Mouse (Mus musculus) cerebellum, adult 2 months (tissue): ENCODE data around the gene Mis18bp1. TPM values are rescaled to one million over a fixed set of nuclear protein-coding genes. Genes with fewer than 3 reads are reported as not detected.
"Not testable (repeated sequence)": the region's sequence is repeated elsewhere in the genome, so short reads cannot be mapped to it uniquely, and the experiment has no call there.

Experiments used
- DNase-seq, 2 experiments: peaks; one replicate each; pipeline ENCODE4 v3.0.0; 2021
- H3K27ac ChIP-seq: fragments of 200-500 bp; 2 replicates; pipeline ENCODE4 v1.5.1; 2012; ENCODE audit warnings: low read length, control low read depth, inconsistent platforms; ENCODE audit not compliant: insufficient read depth
- H3K27me3 ChIP-seq: fragments of 200-500 bp; 2 replicates; pipeline ENCODE4 v1.6.1; 2012; ENCODE audit warnings: inconsistent platforms, mild to moderate bottlenecking, low read length, moderate library complexity; ENCODE audit not compliant: control insufficient read depth, insufficient read depth
- H3K4me1 ChIP-seq: fragments of 200-500 bp; 2 replicates; pipeline ENCODE4 v1.6.1; 2011; ENCODE audit warnings: low read length; ENCODE audit not compliant: control insufficient read depth, insufficient read depth
- H3K4me3 ChIP-seq: fragments of 200-500 bp; replicated peaks from 2 replicates; pipeline ENCODE3; 2011; ENCODE audit warnings: mild to moderate bottlenecking, low read depth, low read length, control low read depth; ENCODE audit not compliant: insufficient read depth
- CTCF ChIP-seq: fragments of 200-500 bp; IDR thresholded peaks from 2 replicates; pipeline ENCODE4 v1.5.1; 2011; ENCODE audit warnings: low read depth, mild to moderate bottlenecking, control low read depth, low read length, moderate library complexity, borderline replicate concordance; ENCODE audit not compliant: insufficient read depth
- POLR2A ChIP-seq: fragments of 200-500 bp; IDR thresholded peaks from 2 replicates; pipeline ENCODE4 v1.6.1; 2011; ENCODE audit warnings: low read length, control low read depth, borderline replicate concordance; ENCODE audit not compliant: insufficient read depth
- WGBS: fragments of 180-500 bp; shearing (Covaris S2); methylation state at CpG from one replicate; pipeline ENCODE4 v1.1.7; 2018; 5-methylcytosine and 5-hydroxymethylcytosine counted together
- polyA plus RNA-seq: library from polyadenylated mRNA; depleted of rRNA; stranded (reverse); fragments of >200 nt; gene quantifications from 2 replicates; pipeline ENCODE4 v1.2.3, GENCODE M21; 2012; rRNA removed

The Mis18bp1 gene
- polyA plus RNA-seq, 1 experiment: 0.07 TPM

GRCm38 (mm10) chr12:65172959-65173358 is 555 bp upstream of the Mis18bp1 start:
- H3K27ac ChIP-seq: 0 out of 2 replicates have a peak overlapping the region, but pooled peaks have one; percentile 83
- H3K4me1 ChIP-seq, H3K27me3 ChIP-seq: not testable (repeated sequence)
- WGBS: 27% methylated on average over 8 of the region's 8 CpGs
- peak overlapping the region; percentile 91 for H3K4me3 ChIP-seq
- peak; percentile 68 to 69 for DNase-seq
- peak; percentile 33; the same call in 1 of the 2 replicates for TF ChIP-seq CTCF

- 95% methylated on average over 4 of the region's 4 CpGs for WGBS
- DNase-seq, H3K4me1 ChIP-seq, H3K4me3 ChIP-seq, H3K27me3 ChIP-seq, H3K27ac ChIP-seq: not testable (repeated sequence)
Observed at GRCm38 (mm10) chr12:65136121-65136520, 36.3 kb downstream of the Mis18bp1 start.

GRCm38 (mm10) chr12:65119451-65119850 is 53.0 kb downstream of the Mis18bp1 start:
- no peak overlapping the region for H3K27ac ChIP-seq
- WGBS: 91% methylated on average over 5 of the region's 5 CpGs

GRCm38 (mm10) chr12:65118968-65119367 is 53.4 kb downstream of the Mis18bp1 start:
- no peak for DNase-seq
- no peak for TF ChIP-seq POLR2A
- no peak for TF ChIP-seq CTCF
- 69% methylated on average over 7 of the region's 7 CpGs for WGBS
- H3K4me1 ChIP-seq: no peaks in the 10 kb centered on the region
- no peak overlapping the region for H3K27ac ChIP-seq
- no peaks in the 10 kb centered on the region for H3K27me3 ChIP-seq
- no peak overlapping the region for H3K4me3 ChIP-seq

More at GRCm38 (mm10) chr12:65119451-65119850, 53.0 kb downstream of the Mis18bp1 start:
- Histone ChIP-seq H3K4me1 (no peaks in the 10 kb centered on the region), H3K27me3 (no peaks in the 10 kb centered on the region), H3K4me3 (no peak overlapping the region)
- TF ChIP-seq POLR2A (no peak), CTCF (no peak)
- no peak for DNase-seq

- 98% methylated on average over 3 of the region's 3 CpGs for WGBS
- H3K27ac ChIP-seq, DNase-seq, H3K4me1 ChIP-seq, H3K27me3 ChIP-seq, H3K4me3 ChIP-seq: not testable (repeated sequence)
Observed at GRCm38 (mm10) chr12:65114978-65115377, 57.4 kb downstream of the Mis18bp1 start.

- Histone ChIP-seq H3K27me3 (no peaks in the 10 kb centered on the region), H3K4me1 (no peaks in the 10 kb centered on the region), H3K4me3 (no peak overlapping the region), H3K27ac (no peak overlapping the region)
- WGBS: 90% methylated on average over 4 of the region's 4 CpGs
- DNase-seq: no peak
- TF ChIP-seq CTCF (no peak), POLR2A (no peak)
Observed at GRCm38 (mm10) chr12:65113925-65114324, 58.5 kb downstream of the Mis18bp1 start.

GRCm38 (mm10) chr12:65112811-65113210 is 59.6 kb downstream of the Mis18bp1 start:
- DNase-seq: no peak
- no peak overlapping the region for H3K27ac ChIP-seq
- H3K4me3 ChIP-seq: no peak overlapping the region
- TF ChIP-seq CTCF: no peak
- no peak for TF ChIP-seq POLR2A
- H3K4me1 ChIP-seq: no peaks in the 10 kb centered on the region
- H3K27me3 ChIP-seq: no peaks in the 10 kb centered on the region
- WGBS: 94% methylated on average over 1 of the region's 1 CpGs

- TF ChIP-seq CTCF: no peak
- Histone ChIP-seq H3K27ac (no peak overlapping the region), H3K4me1 (no peaks in the 10 kb centered on the region), H3K4me3 (no peak overlapping the region), H3K27me3 (no peaks in the 10 kb centered on the region)
- DNase-seq: no peak
- 96% methylated on average over 3 of the region's 3 CpGs for WGBS
Observed at GRCm38 (mm10) chr12:65111503-65111902, 60.9 kb downstream of the Mis18bp1 start.

GRCm38 (mm10) chr12:65108746-65109145 is 63.7 kb downstream of the Mis18bp1 start:
- no peaks in the 10 kb centered on the region for H3K27me3 ChIP-seq
- no peak overlapping the region for H3K4me3 ChIP-seq
- TF ChIP-seq CTCF: no peak
- TF ChIP-seq POLR2A: no peak
- WGBS: 88% methylated on average over 1 of the region's 1 CpGs
- no peaks in the 10 kb centered on the region for H3K4me1 ChIP-seq
- H3K27ac ChIP-seq: no peak overlapping the region
- no peak for DNase-seq

Other genes with a start within 250 kb of the Mis18bp1 start
- gene Klhl28, start 207.1 kb downstream of the Mis18bp1 start, polyA plus RNA-seq: 11.5 and 11.6 TPM in 2 replicates
- gene Togaram1, start 206.8 kb downstream of the Mis18bp1 start, polyA plus RNA-seq: 15.3 and 15.7 TPM in 2 replicates
- gene Prpf39, start 136.3 kb downstream of the Mis18bp1 start, polyA plus RNA-seq: 48.6 and 51.9 TPM in 2 replicates
- 311 and 320 TPM in 2 replicates for gene Fkbp3, start 98.6 kb downstream of the Mis18bp1 start, polyA plus RNA-seq
- gene Fancm, start 97.0 kb downstream of the Mis18bp1 start, polyA plus RNA-seq: 6.5 and 9.9 TPM in 2 replicates
- not detected in 2 replicates for gene Wdr20rt, start 52.9 kb upstream of the Mis18bp1 start, polyA plus RNA-seq